Mouse (Mus musculus) frontal cortex, adult 2 months (tissue): ENCODE results near the gene Chadl. TPM values are rescaled to one million over a fixed set of nuclear protein-coding genes. Genes with fewer than 3 reads are reported as not detected.

Experiments used
- polyA plus RNA-seq: library from polyadenylated mRNA; depleted of rRNA; stranded (reverse); fragments of >200 nt; gene quantifications from 2 replicates; pipeline ENCODE4 v1.2.3, GENCODE M21; 2012; rRNA removed

Chadl gene
- polyA plus RNA-seq, 1 experiment, result 20.2 TPM

Other genes starting within 250 kb of the Chadl start
- 182 and 193 TPM in 2 replicates for gene Rbx1, start 231.0 kb downstream of the Chadl start, polyA plus RNA-seq
- 33.5 and 35.3 TPM in 2 replicates for gene Ep300, start 111.9 kb downstream of the Chadl start, polyA plus RNA-seq
- 28.8 and 30.3 TPM in 2 replicates for gene L3mbtl2, start 33.4 kb downstream of the Chadl start, polyA plus RNA-seq
- gene Zc3h7b, start 47.8 kb upstream of the Chadl start, polyA plus RNA-seq, result 82.6 and 89.3 TPM in 2 replicates
- gene Rangap1, start 48.2 kb upstream of the Chadl start, polyA plus RNA-seq, result 131 and 140 TPM in 2 replicates
- 245 and 256 TPM in 2 replicates for gene Tef, start 105.1 kb upstream of the Chadl start, polyA plus RNA-seq
- 21.1 and 22.6 TPM in 2 replicates for gene Tob2, start 161.5 kb upstream of the Chadl start, polyA plus RNA-seq
- gene Phf5a, start 174.6 kb upstream of the Chadl start, polyA plus RNA-seq, result 47.0 and 53.8 TPM in 2 replicates
- 534 and 538 TPM in 2 replicates for gene Aco2, start 175.0 kb upstream of the Chadl start, polyA plus RNA-seq
- 48.7 and 59.8 TPM in 2 replicates for gene Polr3h, start 229.0 kb upstream of the Chadl start, polyA plus RNA-seq
- gene Csdc2, start 239.5 kb upstream of the Chadl start, polyA plus RNA-seq, result 228 and 277 TPM in 2 replicates